Mouse (Mus musculus) ES-E14 (cell line): ENCODE measurements at regions not wholly inside any gene's neighbourhood (a gene's known extent, or its start where the extent isn't known, plus 50 kb on each side); places are given as distances from the start of the nearest gene placed in this dataset.

ENCODE experiments used
- CHD2 ChIP-seq: IDR thresholded peaks from 2 replicates; pipeline ENCODE4 v1.6.1; 2014; ENCODE audit warnings: mild to moderate bottlenecking, low read depth, low read length, inconsistent platforms
- HCFC1 ChIP-seq: IDR thresholded peaks from 2 replicates; pipeline ENCODE4 v1.6.1; 2012; ENCODE audit warnings: low read length, inconsistent platforms, borderline replicate concordance; ENCODE audit not compliant: insufficient read depth

GRCm38 (mm10) chr4:8072989-8073573, 165.8 kb downstream of the Car8 start:
- no peak for TF ChIP-seq HCFC1
- TF ChIP-seq CHD2, result no peak
